Mouse (Mus musculus) E14TG2a.4 (cell line): ENCODE results near the gene Ddx10.

ENCODE experiments used
- CTCF ChIP-seq: conservative IDR thresholded peaks from 2 replicates; pipeline ENCODE4 v1.5.1; 2014; ENCODE audit warnings: low read length
- NANOG ChIP-seq: IDR thresholded peaks from 2 replicates; pipeline ENCODE4 v1.6.1; 2014; ENCODE audit warnings: borderline replicate concordance, low read length, mixed read lengths
- POU5F1 ChIP-seq: IDR thresholded peaks from 2 replicates; pipeline ENCODE4 v1.6.1; 2014; ENCODE audit warnings: low read length, borderline replicate concordance

- no peak for TF ChIP-seq CTCF
- no peak for TF ChIP-seq NANOG
- no peak for TF ChIP-seq POU5F1
Measured at GRCm38 (mm10) chr9:53247953-53248397, at the start of gene Ddx10.
